Mouse (Mus musculus): ENCODE measurements around the gene Acbd4. TPM values are rescaled to one million over a fixed set of nuclear protein-coding genes. Genes with fewer than 3 reads are reported as not detected.

The Acbd4 gene
- total and polyA plus RNA-seq, 3 experiments, result 27.8 to 38.1 (median 27.8) TPM

- intact Hi-C loops (cut with DNase I), result no loop called here
- 92% methylated on average over 11 of the region's 11 CpGs for whole genome bisulfite sequencing
- Histone ChIP-seq H3K27ac (no peak overlapping the region), H3K79me2 (replicated peaks; ENCODE audit: control insufficient read depth, insufficient read depth, low read length) (no peaks in the 10 kb centered on the region), H3K4me3 (no peak overlapping the region), H3K36me3 (ENCODE audit: control insufficient read depth, insufficient read depth, low read length) (no peaks in the 10 kb centered on the region), H3K9ac (ENCODE audit: low read depth, low read length) (no peak overlapping the region), H3K4me1 (ENCODE audit: control insufficient read depth, insufficient read depth, low read length) (no peaks in the 10 kb centered on the region; the same call in 1 of the 2 replicates), H3K27me3 (ENCODE audit: control insufficient read depth, insufficient read depth, low read length) (no peaks in the 10 kb centered on the region)
- no peak for DNase-seq
- TF ChIP-seq POLR2A (IDR thresholded peaks at IDR 0.05; ENCODE audit: insufficient read depth, low read depth, low read length) (no peak), CTCF (IDR thresholded peaks at IDR 0.05) (no peak), EP300 (IDR thresholded peaks at IDR 0.05; ENCODE audit: insufficient read depth, low read depth, low read length) (no peak)
Observed at GRCm38 (mm10) chr11:103160738-103161137, 59.3 kb downstream of the Acbd4 start.

GRCm38 (mm10) chr11:103161449-103161848 is 60.0 kb downstream of the Acbd4 start:
- TF ChIP-seq CTCF (IDR thresholded peaks at IDR 0.05) (0 out of 2 replicates have a peak, but pooled peaks have one; percentile 9), POLR2A (IDR thresholded peaks at IDR 0.05; ENCODE audit: insufficient read depth, low read depth, low read length) (no peak)
- Histone ChIP-seq H3K36me3 (ENCODE audit: control insufficient read depth, insufficient read depth, low read length) (no peaks in the 10 kb centered on the region), H3K27ac (no peak overlapping the region), H3K9ac (ENCODE audit: low read depth, low read length) (no peak overlapping the region), H3K79me2 (replicated peaks; ENCODE audit: control insufficient read depth, insufficient read depth, low read length) (no peaks in the 10 kb centered on the region), H3K4me3 (no peak overlapping the region), H3K4me1 (ENCODE audit: control insufficient read depth, insufficient read depth, low read length) (no peaks in the 10 kb centered on the region; the same call in 1 of the 2 replicates), H3K27me3 (ENCODE audit: control insufficient read depth, insufficient read depth, low read length) (no peaks in the 10 kb centered on the region)
- intact Hi-C loops (cut with DNase I), result no loop called here
- WGBS, result 77% methylated on average over 7 of the region's 7 CpGs
- DNase-seq, result no peak

Other genes starting within 250 kb of the Acbd4 start
- 10 to 100 TPM; 36.0 to 37.4 TPM for gene Eftud2, start 220.7 kb upstream of the Acbd4 start, total RNA-seq (2021)
- 44.9 and 62.6 TPM in 2 replicates for gene Eftud2, start 220.7 kb upstream of the Acbd4 start, polyA plus RNA-seq (2012; rRNA removed)
- not detected for gene Ccdc103, start 220.5 kb upstream of the Acbd4 start, total RNA-seq (2021)
- 0.18 and 0.20 TPM in 2 replicates for gene Ccdc103, start 220.5 kb upstream of the Acbd4 start, polyA plus RNA-seq (2012; rRNA removed)
- gene Fam187a, start 216.5 kb upstream of the Acbd4 start, total RNA-seq (2021), result not detected
- gene Fam187a, start 216.5 kb upstream of the Acbd4 start, polyA plus RNA-seq (2012; rRNA removed), result not detected in 2 replicates
- under 1 TPM; 0.08 to 0.30 TPM for gene Gfap, start 200.8 kb upstream of the Acbd4 start, total RNA-seq (2021)
- gene Gfap, start 200.8 kb upstream of the Acbd4 start, polyA plus RNA-seq (2012; rRNA removed), result 0.18 TPM in 2 replicates
- gene Kif18b, start 176.6 kb upstream of the Acbd4 start, total RNA-seq (2021), result under 1 TPM; 0.10 to 0.32 TPM
- 0.18 and 0.32 TPM in 2 replicates for gene Kif18b, start 176.6 kb upstream of the Acbd4 start, polyA plus RNA-seq (2012; rRNA removed)
- not detected for gene C1ql1, start 155.0 kb upstream of the Acbd4 start, total RNA-seq (2021)
- 0.10 TPM in 1 of 2 replicates, not detected in the other for gene C1ql1, start 155.0 kb upstream of the Acbd4 start, polyA plus RNA-seq (2012; rRNA removed)
- 10 to 100 TPM; 60.5 to 67.2 TPM for gene Nmt1, start 73.5 kb upstream of the Acbd4 start, total RNA-seq (2021)
- 37.1 and 55.3 TPM in 2 replicates for gene Nmt1, start 73.5 kb upstream of the Acbd4 start, polyA plus RNA-seq (2012; rRNA removed)
- 10 to 100 TPM; 69.3 to 75.0 TPM for gene Dcakd, start 73.3 kb upstream of the Acbd4 start, total RNA-seq (2021)
- gene Dcakd, start 73.3 kb upstream of the Acbd4 start, polyA plus RNA-seq (2012; rRNA removed), result 122 and 139 TPM in 2 replicates
- gene Plcd3, start within 50 bp of the Acbd4 start, total RNA-seq (2021), result 10 to 100 TPM; 13.7 to 14.0 TPM
- gene Plcd3, start within 50 bp of the Acbd4 start, polyA plus RNA-seq (2012; rRNA removed), result 20.6 and 22.3 TPM in 2 replicates
- 10 to 100 TPM; 18.2 to 19.3 TPM for gene Hexim1, start 14.5 kb downstream of the Acbd4 start, total RNA-seq (2021)
- gene Hexim1, start 14.5 kb downstream of the Acbd4 start, polyA plus RNA-seq (2012; rRNA removed), result 7.8 and 9.0 TPM in 2 replicates
- gene Hexim2, start 30.7 kb downstream of the Acbd4 start, total RNA-seq (2021), result 1 to 10 TPM; 1.3 to 1.9 TPM
- gene Hexim2, start 30.7 kb downstream of the Acbd4 start, polyA plus RNA-seq (2012; rRNA removed), result 2.6 and 2.9 TPM in 2 replicates
- 10 to 100 TPM; 12.1 to 14.5 TPM for gene Fmnl1, start 69.4 kb downstream of the Acbd4 start, total RNA-seq (2021)
- gene Fmnl1, start 69.4 kb downstream of the Acbd4 start, polyA plus RNA-seq (2012; rRNA removed), result 12.8 and 14.2 TPM in 2 replicates
- gene 1700023F06Rik, start 106.9 kb downstream of the Acbd4 start, total RNA-seq (2021), result not detected
- 0.21 TPM in 1 of 2 replicates, not detected in the other for gene 1700023F06Rik, start 106.9 kb downstream of the Acbd4 start, polyA plus RNA-seq (2012; rRNA removed)
- not detected for gene Spata32, start 116.8 kb downstream of the Acbd4 start, total RNA-seq (2021)
- not detected in 2 replicates for gene Spata32, start 116.8 kb downstream of the Acbd4 start, polyA plus RNA-seq (2012; rRNA removed)
- gene Map3k14, start 165.8 kb downstream of the Acbd4 start, total RNA-seq (2021), result 1 to 10 TPM; 3.0 to 3.4 TPM
- gene Map3k14, start 165.8 kb downstream of the Acbd4 start, polyA plus RNA-seq (2012; rRNA removed), result 3.7 and 4.5 TPM in 2 replicates